Mouse (Mus musculus): ENCODE results near the gene 4930578C19Rik. TPM values are rescaled to one million over a fixed set of nuclear protein-coding genes. Genes with fewer than 3 reads are reported as not detected.
"Not testable (repeated sequence)": the region's sequence is repeated elsewhere in the genome, so short reads cannot be mapped to it uniquely, and the experiment has no call there.

The 4930578C19Rik gene
- 1 to 10 TPM; 8.1 to 8.7 TPM for total RNA-seq (2021)

DNA sequence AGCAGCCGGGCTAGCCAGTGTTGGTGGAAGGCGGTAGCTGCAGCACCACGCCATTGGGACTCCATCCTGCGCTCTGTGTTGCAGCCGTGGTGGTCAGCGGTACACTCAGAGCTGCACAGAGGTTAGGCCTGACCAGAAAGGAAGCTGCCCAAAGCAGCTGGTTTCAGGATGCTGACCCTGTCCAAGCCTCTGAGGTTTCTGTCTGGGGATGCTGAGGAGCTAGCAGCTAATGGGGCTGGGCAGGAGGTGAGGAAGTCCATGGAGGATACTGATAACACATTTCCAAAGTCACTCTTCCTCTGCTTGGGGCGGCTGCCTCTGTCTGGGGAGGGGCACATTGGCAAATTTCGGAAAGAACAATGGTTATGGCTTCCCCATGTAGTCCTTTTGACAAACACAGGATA lies at the start of gene 4930578C19Rik:
4930578C19Rik (minus strand) TSS at position 200 of the 404 bp plus-strand sequence.
- intact Hi-C loops (cut with DNase I): loop anchor here (10.0 kb wide), 1 partner anchor 1604 kb away; no protein-coding TSS in a partner anchor
- DNase-seq: peak; percentile 18 to 37

- intact Hi-C loops (cut with DNase I): loop anchor here (10.0 kb wide), 1 partner anchor 1597 kb away; no protein-coding TSS in a partner anchor
These were observed 6.5 kb upstream of the 4930578C19Rik start for GRCm38 (mm10) chrX:18467690-18468089.

GRCm38 (mm10) chrX:18462879-18463278 lies 1.7 kb upstream of the 4930578C19Rik start:
- DNase-seq: no peak
- intact Hi-C loops (cut with DNase I): loop anchor here (10.0 kb wide), 1 partner anchor 1602 kb away; no protein-coding TSS in a partner anchor

More at GRCm38 (mm10) chrX:18467690-18468089, 6.5 kb upstream of the 4930578C19Rik start:
- no peak for DNase-seq

DNA sequence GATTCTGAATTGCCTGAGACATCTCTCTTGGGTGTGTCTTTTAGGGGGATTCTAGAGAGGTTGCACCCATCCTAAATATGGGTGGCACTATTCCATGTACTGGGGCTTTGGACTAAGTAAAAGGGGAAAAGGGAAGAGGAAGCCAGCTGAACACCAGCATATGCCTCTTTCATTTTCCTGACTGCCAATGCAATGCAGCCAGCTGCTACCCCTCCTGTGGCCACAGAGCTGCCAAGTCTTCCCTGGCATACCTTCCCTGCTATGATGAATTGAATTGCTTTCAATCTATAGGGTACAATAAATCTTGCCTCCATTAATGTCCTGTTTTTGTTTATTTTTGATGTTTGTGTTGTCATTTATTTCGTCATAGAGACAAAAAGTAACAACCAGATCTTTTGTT lies 9.6 kb downstream of the 4930578C19Rik start:
- DNase-seq: no peak
- intact Hi-C loops (cut with DNase I): no loop called here

DNA sequence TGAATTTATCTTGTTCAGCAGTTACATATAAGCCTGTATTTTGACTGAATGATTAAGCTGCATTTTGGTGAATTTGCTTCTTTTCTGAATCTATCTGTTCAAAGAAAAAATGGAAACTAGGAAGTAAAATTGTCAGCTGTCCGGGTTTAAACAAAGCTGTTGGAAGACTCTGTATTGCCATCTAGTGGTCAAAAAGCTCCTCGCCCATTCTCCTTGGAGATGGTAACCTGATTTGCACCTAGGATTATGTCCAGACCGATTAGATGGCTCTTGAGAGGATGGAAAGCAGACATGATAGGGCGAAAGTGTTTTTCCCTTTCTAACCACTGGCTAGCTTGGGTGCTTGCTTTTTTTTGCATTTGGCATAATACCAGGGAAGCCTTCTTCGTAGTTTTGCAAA lies 19.1 kb downstream of the 4930578C19Rik start:
- intact Hi-C loops (cut with DNase I): loop anchor here (5.0 to 10.0 kb wide), 2 partner anchors 167 to 1550 kb away; no protein-coding TSS in a partner anchor

DNA sequence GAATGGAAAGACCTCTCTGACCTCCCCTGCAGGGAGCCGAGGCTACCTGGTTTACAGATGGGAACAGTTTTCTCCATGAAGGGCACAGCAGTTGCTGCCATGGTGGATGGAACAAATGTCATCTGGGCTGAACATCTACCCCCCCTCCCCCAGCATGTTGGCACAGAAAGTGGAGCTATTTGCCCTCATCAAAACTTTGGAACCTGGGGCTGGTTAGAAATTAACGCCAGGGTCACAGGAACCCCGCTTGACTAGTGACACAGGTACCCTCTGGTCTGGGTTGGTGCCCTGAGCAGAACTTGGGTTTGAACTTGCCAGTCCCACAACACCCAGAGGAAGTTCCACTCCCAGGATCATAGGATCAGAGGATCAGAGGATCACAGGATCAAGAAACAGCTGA lies 35.7 kb downstream of the 4930578C19Rik start:
- intact Hi-C loops (cut with DNase I): no loop called here
- no peak for DNase-seq

More for the DNA sequence above, 19.1 kb downstream of the 4930578C19Rik start:
- DNase-seq: peak; percentile 61 to 68

DNA sequence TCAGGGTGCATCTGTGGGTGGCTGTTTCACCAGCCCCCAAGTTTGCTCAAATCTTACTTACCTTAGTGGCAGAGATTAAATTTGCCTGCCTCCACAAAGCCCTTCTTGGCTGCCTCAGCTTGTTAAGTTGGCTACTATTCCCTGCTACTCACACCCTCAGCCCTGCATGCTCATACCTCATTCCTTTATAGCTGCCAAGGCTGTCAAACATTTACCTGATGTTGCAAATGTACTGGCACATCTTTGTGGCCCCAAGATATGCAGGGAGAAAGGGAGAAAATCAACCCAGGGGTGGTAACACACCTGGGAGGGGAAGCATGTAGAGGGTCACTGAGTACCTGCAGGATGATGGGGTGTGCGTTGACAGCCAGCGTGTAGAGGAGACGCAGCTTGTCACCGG lies 38.0 kb downstream of the 4930578C19Rik start:
- DNase-seq: no peak
- intact Hi-C loops (cut with DNase I): no loop called here

DNA sequence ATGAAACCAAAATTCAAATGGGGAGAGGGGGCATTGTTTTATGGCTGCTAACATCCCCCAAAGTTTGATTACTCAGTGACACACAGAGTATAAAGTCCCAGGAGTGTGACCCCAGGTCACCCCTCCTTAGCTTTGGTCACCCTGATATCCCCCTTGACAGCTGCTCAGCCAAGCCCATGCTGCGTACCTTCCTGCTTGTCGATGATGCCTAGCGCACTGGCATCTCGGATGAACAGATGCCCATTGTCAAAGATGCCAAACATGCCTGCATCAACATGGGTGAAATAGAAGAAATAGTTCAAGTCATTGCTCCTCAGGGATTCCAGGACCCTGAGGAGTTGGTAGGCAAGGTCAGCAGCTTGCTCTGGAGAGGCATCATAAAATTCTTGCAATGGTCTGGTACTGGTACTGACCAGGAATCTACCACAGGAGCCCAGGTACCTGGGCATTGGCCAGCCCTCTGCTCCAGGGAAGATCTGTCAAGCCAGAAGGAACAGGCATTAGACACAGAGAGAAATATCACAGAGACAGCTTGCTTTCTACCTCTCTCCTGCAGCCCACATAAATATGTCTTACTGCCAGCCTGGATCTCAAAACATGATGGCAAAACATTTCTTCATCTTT lies 40.9 kb downstream of the 4930578C19Rik start:
- no peak for DNase-seq
- intact Hi-C loops (cut with DNase I): no loop called here

DNA sequence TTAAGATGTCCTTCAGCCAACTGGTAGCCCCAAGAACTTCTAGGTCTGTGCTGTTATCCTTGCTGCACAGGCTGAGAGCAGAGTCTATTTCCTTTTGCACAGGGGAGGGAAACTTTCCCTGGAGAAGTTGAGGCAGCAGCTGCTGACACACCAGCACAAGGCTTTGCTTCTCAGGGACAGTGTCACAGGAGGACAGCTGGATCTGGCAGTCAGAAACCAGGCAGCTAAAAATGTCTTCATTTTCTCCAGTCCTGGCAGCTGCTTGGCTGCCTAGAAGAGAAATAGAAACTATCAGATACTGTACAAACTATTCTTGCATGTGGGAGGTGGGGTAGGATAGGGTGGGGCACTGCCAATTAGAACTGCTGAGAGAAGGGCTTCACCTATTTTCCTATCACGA lies 42.2 kb downstream of the 4930578C19Rik start:
- peak in 1 of 2 experiments; percentile 4 for DNase-seq

DNA sequence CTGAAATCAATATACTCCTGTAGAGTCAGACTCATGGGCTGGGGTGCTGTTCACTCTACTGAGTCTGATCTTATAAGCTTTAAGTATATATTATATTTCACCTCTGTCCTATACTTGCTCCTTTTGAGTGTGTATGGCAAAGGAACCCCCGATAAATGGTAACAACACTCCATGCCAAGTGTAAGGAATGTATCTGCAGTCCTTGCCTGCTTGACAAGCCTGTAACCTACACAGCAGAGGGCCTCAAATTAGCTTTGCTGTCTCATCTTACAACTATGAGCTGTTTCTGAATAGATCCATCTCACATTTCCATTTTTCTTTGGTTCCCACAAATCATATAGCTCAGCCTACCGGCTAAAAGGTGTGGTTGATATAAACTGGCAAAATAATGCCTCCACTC lies 46.6 kb downstream of the 4930578C19Rik start:
- DNase-seq: no peak
- intact Hi-C loops (cut with DNase I): no loop called here

More for the DNA sequence above, 42.2 kb downstream of the 4930578C19Rik start:
- intact Hi-C loops (cut with DNase I): no loop called here

- no peak for DNase-seq
- intact Hi-C loops (cut with DNase I): no loop called here
These were observed 49.9 kb downstream of the 4930578C19Rik start for GRCm38 (mm10) chrX:18411071-18411840.

- intact Hi-C loops (cut with DNase I): no loop called here
- no peak for DNase-seq
These were observed 51.6 kb downstream of the 4930578C19Rik start for GRCm38 (mm10) chrX:18409598-18409997.

- no peak for DNase-seq
- intact Hi-C loops (cut with DNase I): no loop called here
These were observed 58.9 kb downstream of the 4930578C19Rik start for GRCm38 (mm10) chrX:18402296-18402695.

GRCm38 (mm10) chrX:18396700-18397099 lies 64.5 kb downstream of the 4930578C19Rik start:
- no peak for DNase-seq
- intact Hi-C loops (cut with DNase I): no loop called here

DNA sequence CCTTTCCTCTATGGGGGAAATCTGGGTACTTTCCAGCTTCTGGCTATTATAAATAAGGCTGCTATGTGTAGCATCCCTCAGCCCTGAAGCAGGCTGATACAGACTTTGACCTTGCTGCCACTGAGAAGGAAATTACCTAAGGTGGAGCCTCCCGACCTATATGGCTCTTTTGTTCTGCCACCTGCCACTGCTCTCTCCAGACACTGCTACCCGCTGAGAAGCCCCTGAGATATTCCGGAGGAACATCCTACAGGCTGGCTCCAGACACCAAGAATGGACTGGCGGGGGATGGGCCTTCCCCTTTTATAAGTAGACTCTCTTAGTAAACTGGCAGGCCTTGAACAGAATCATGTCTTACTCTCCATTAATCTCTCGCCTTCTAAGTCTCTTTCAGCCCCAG lies 77.0 kb downstream of the 4930578C19Rik start:
- intact Hi-C loops (cut with DNase I); DNase-seq: not testable (repeated sequence)

Data from heart, postnatal 10 days (tissue).